In genomic region chr7:96832551-96832950, GRCm38 (mm10) we compare ENCODE assay signal across 7 mouse cellular contexts.
DNase-seq lines count a peak whose midpoint lies in the region; ATAC-seq and TF ChIP-seq lines count a peak whose summit lies in the region.

No protein-coding gene starts in this region.

- no peaks in the 10 kb centered on the region for H3K27me3 ChIP-seq in Patski
- no peaks in the 10 kb centered on the region for H3K27me3 ChIP-seq in midbrain, postnatal 0 days (ENCODE audit: insufficient read depth, low read length)

- H3K27ac ChIP-seq in gastrocnemius, adult 2 months, result no peak overlapping the region
- H3K27ac ChIP-seq in midbrain, postnatal 0 days (ENCODE audit: low read depth, low read length), result 0 out of 2 replicates have a peak overlapping the region, but pooled peaks have one; percentile 9

- WGBS in midbrain, postnatal 0 days, result 31% methylated on average over 9 of the region's 9 CpGs

- H3K9ac ChIP-seq in midbrain, postnatal 0 days (replicated peaks; ENCODE audit: low read length, poor library complexity, severe bottlenecking), result no peak overlapping the region

- no peaks in the 10 kb centered on the region for H3K9me3 ChIP-seq in midbrain, postnatal 0 days (ENCODE audit: low read length)

- TF ChIP-seq CTCF in Patski (IDR thresholded peaks at IDR 0.05), result no peak
- no peak for TF ChIP-seq CTCF in gastrocnemius, adult 2 months (IDR thresholded peaks at IDR 0.05)
- no peak for TF ChIP-seq CTCF in midbrain, postnatal 0 days (IDR thresholded peaks at IDR 0.05)

- no peaks in the 10 kb centered on the region for H3K4me1 ChIP-seq in midbrain, postnatal 0 days (ENCODE audit: insufficient read depth, low read length)

- ATAC-seq in Patski, result peak; percentile 47
- ATAC-seq in midbrain, postnatal 0 days (ENCODE audit: low FRiP score), result peak; percentile 57

- H3K4me3 ChIP-seq in gastrocnemius, adult 2 months, result no peak overlapping the region
- no peak overlapping the region for H3K4me3 ChIP-seq in midbrain, postnatal 0 days (ENCODE audit: low read depth, low read length)

- in situ Hi-C loops in Patski (cut with MboI; ENCODE audit: low pct_unique_long_range_greater_than_20kb), result no loop called here

- no peak overlapping the region for H3K4me2 ChIP-seq in midbrain, postnatal 0 days (ENCODE audit: low read depth, low read length, poor library complexity, severe bottlenecking)

- H3K36me3 ChIP-seq in midbrain, postnatal 0 days (ENCODE audit: insufficient read depth, low read length), result 0 out of 2 replicates have a peak, but pooled peaks cover 5% of the 10 kb centered on the region

- intact Hi-C loops in gastrocnemius, adult 2 months (cut with DNase I), result no loop called here

- DNase-seq in Patski (ENCODE audit: low read depth, low spot score), result peak; percentile 2
- DNase-seq in adrenal gland, postnatal 14 days, result peak; percentile 69
- DNase-seq in gastrocnemius, adult 2 months, result peak; percentile 74
- peak; percentile 37 for DNase-seq in kidney, adult 11 months
- DNase-seq in midbrain, postnatal 0 days (ENCODE audit: low spot score), result peak; percentile 79
- DNase-seq in thymus, postnatal 25 days, result no peak
- DNase-seq in B cell, adult 2 months, result no peak

- CTCF ChIA-PET in Patski (lab: Charles Lee), result interaction anchor here (1.1 to 1.6 kb wide), 3 partner anchors 14 to 31 kb away, joined by 3 to 7 read pairs (median 3); no protein-coding TSS in a partner anchor

- POLR2A ChIA-PET in Patski (lab: Charles Lee), result interaction anchor here (0.6 kb wide), 1 partner anchor 1240 kb away, joined by 3 read pairs; no protein-coding TSS in a partner anchor

Comparison
In these comparisons a context has a peak if more than half of its experiments do, and no peak if none do; other contexts are left out.
1. DNase-seq: peak in Patski (single experiment), adrenal gland, postnatal 14 days (single experiment), gastrocnemius, adult 2 months (single experiment), kidney, adult 11 months (single experiment) and midbrain, postnatal 0 days (single experiment); none in thymus, postnatal 25 days (single experiment) and B cell, adult 2 months (0 of 2).